Mouse (Mus musculus) cerebellum, postnatal 10 days (tissue): Measurements from ENCODE around the gene Pacrg.

Source experiments
- DNase-seq, 2 experiments: peaks; one replicate each; pipeline ENCODE4 v3.0.0; 2021; ENCODE audit warnings: mixed read lengths in 2 of 2

The Pacrg gene

DNA sequence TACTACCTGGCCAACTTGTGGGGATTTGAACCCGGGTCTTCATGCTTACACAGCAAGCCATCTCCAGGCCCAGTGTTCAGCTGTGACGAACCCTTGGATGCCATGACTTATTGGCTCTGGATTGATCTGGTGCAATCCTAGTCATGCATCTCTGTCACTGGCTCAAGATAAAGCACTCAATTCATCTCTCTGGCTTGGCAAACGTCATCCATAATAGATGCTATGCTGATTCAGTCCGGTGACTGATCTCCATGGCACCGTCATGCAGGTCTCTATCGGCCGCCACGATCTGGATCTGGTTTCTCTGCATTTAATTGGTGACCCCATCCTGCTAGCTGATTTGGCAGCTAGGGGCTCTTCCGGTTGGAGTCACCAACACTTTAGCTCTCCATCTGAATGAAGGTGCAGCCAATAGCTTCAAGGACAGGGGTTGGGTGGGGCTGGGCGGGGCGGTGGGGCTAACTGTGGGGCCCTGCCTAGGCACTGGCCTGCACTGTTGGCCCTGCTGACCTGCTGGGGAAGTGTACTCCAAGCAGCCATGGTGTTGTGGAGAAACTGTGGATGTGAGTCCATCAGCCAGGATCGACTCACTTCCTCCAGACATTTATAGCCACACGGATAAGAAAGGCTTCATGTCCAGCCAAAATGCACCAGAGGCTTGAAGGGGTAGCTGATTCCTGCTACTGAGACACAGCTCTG lies 470.0 kb downstream of the Pacrg start:
- no peak for DNase-seq

DNA sequence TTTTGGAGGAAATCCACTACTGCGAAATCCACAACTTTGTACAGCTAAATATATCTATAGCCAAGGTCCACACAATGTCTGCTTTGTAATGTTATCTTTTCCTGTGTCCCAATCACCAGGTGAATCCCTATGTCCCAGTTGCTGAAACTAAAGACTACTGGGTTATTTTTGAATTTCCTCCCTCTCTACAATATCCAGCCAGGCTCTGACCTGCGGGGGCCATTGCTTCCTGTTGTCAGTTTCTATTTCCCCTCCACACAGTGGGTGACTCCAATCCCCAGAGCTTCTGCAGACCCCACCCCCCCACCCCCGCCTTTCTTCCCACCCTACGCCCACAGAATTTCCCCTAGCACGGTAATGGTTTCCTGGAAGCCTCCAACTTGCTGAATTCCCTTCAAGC lies 473.1 kb downstream of the Pacrg start:
- DNase-seq: no peak

DNA sequence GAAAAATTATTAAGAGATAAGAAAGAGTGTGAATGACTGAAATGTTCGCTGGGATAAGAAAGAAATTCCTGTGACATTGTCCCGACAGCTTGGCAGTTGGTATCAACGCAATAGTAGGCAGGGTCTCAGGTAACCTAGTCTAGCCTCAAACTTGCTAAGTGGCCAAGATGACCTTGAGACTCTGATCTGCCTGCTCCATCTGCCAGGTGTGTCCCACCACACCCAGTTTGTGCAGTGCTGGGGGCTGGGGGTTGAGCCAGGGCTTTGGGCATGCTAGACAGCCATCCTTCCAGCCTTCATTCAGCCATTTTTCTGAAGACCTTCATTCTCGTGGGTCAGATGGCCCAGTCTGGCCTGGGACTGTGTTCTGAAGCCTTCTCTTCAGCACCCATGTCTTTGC lies 473.5 kb downstream of the Pacrg start:
- DNase-seq: no peak

DNA sequence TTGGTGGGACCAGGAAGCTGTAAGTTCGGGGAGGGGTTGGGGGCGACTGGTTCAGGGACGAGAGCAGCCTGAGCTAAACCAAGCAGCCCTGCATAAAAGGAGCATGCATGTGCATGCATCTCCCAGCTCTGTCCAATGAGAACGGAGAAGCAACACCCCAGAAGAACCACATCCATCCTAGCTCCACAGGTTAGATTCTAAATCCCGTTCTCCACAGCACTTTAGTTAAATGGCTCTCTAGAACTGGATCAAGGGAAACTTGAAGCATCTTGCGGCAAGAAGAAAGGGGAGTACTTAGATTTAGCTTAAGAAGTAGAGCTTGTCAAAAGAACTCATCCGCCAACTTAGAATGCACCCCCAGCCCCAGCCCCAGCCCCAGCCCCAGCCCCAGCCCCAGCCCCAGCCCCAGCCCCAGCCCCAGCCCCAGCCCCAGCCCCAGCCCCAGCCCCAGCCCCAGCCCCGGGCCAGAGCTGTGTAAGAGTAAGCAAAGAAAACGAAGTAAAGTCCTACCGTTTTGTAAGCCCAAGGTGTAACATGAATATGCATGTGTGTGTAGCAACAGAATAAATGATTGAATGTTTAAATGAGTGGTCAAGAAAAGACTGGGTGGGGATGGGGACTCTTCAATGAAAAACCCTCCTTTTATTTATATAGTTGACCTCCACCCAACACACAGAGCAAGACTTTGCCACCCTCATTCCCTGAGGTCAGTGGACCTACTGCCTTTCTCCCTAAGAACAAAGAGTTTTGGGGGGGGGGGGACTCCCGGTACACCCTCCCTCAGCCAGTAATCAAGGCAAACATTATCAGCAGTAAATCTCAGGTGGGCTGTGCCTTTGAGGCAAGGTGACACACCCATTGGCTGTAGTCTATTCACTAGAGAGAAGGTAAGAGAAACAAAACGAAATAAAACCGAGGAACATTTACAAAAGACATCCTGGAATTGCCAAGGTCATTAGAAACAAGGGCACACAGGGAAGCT lies 474.3 kb downstream of the Pacrg start:
- DNase-seq: no peak

DNA sequence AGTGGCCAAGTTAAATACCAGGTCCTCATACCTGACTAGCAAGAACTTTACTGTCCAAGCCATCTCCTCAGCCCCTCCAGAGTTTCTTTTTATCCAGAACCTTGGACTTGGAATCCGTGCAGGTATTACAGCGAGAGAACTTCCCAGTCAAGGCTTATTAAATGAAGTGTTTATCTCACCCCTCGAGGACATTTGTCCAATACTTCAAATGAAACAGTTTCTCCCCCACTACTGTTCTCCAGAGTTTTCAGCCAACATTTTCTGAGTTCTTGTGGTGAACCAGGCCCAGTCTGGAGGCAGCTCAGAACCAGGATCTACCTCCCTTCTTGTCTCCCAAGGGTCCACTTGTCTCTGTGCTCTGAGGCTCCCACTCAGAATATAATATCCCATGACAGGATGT lies 477.0 kb downstream of the Pacrg start:
- no peak for DNase-seq

DNA sequence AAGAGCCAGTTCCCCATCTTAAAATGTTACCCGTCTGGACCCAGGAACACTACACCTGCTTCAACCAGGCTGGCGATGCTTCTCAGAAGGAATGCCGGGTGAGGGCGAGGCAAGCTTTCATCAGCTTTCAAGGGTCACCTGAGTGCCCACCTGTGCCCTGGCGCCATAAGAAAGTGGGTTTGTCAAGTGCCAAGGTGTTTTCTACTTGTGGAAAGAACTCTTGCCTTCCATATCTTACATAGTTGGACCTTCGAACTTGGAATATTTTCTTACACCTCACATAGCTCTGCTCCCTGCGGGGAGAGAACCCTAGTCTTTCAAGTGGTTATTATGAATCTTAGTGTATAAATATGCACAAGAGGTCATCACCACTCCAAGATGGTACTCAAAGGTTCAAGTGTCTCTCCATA lies 478.2 kb downstream of the Pacrg start:
- DNase-seq: no peak

DNA sequence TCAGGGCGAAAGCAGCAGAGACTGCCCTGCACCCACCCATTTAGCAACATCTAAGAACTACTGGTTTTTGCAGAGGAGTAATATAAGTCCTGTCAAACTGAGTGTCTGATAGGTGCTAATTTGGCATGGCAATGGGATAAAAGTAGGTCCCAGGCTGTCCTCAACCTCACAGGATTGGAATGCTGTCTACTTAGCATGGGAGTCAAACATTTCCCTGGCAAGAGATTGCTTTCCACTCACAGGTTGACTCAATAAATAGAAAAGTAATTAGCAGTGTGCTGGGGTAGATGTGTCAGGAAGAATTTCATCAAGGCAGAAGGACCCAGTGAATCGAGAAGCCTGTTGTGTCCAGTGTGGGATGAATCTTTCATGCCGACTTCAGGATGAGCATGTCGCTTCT lies 479.4 kb downstream of the Pacrg start:
- DNase-seq: no peak

DNA sequence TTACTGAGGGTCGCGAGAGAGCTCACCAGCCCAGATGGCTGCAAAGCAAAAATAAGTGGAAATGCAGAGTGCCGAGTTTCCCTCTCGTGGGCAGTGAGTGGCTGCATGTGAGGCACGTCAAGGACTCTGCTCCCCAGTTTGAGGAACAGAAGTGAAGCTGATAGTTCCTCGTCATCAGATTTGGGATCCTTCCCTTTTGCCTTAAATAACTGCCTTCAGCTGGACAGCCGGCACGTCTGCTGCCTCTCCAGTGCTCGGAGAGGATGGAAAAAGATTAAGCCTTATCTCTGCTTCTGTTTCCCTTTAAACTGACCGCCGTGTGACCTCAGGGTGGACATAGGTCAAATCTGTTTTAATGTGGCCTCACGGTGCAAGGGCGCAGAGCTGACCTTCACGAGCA lies 480.6 kb downstream of the Pacrg start:
- no peak for DNase-seq

DNA sequence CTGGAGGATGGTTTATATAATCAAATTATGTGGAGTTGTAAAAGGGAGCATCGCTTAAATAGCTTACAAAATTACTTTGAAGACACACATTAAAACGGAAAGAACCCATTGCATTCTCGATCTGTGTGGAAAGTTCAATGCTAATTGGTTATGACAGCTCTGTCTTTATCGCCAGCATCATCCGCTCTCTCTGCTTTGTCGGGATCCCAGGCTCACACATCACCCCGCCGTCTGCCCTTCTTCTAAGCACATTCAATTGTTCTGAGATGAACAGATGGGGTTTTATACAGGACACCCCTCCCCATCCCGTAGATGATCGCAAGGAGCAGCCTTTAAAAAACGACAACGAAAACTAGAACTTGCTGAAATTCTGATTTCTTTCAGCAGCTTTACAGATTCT lies 482.8 kb downstream of the Pacrg start:
- DNase-seq: peak; percentile 50 to 56

DNA sequence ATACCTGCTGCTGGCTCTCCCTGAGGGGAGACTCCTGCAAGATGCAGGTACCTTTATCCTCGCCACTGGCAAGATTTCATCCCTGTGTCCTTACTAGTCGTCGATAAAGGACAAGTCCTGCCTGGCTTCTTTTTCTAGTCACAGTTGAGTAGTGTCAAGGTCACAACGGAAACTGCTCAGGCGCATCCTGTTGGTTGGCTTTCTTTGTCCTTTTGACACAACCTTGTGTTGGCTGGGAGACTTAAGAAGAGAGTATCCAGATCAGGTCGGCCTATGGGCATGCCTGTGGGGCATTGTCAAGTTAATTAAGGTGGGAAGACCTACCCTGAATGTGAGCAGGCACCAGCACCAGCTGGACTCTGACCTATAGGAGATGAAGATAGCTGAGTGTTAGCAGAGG lies 483.8 kb downstream of the Pacrg start:
- no peak for DNase-seq

DNA sequence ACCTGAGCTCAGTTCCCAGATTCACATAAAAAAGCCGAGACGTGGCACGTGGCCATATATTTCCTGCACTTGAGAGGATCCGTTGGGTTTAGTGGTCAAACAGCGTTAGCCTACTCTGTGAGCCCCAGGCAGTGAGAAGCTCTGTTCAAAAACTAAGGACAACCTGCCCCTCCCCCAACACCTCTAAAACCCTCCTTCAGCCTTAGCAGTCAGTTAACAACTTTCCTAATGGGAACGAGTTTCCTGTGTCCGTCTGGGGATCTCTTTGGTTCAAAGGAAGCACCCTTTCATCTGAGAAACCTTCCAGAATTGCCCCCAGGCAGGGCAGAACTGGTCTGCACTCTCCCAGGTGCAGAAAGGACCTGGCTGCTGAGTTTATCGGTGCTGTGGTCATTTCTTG lies 484.4 kb downstream of the Pacrg start:
- DNase-seq: peak; percentile 30 to 40
